ENCODE assay signal across 12 mouse cellular contexts in the genomic region with DNA sequence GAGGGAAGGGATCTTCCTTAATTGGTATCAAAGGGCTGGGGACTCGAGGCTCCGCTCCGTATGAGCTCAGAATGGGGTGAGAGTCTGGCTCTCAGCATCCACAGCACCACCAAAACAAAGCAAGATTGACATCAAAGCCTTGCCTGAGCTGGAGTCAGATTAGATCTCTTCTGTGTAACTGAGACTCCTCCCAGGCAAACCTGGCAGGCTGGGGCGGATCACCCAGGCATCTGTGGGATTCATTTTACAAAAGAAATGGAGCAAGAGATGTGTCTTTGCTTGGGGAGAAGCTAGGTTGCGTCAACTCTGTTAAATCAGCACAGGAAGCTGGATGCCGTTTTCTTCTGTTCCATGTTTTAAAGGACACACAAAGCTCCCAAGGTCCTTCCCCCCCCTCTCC. TPM values are rescaled to one million over a fixed set of nuclear protein-coding genes. Genes with fewer than 3 reads are reported as not detected.
A peak's percentile ranks its signal among the peaks of the same experiment; 100 is the strongest.
DNase-seq lines count a peak whose midpoint lies in the region; ATAC-seq lines count a peak whose summit lies in the region.
"Had no signal": no experiment of that assay in that cellular context is flagged by ENCODE, and none has a peak within 500 bp of the region (broad histone marks: within the 10 kb centered on the region; RNA-seq: fewer than 3 reads in every experiment).

No protein-coding gene starts in this region.

- ATAC-seq in forebrain, embryonic 14.5 days: no peak
- ATAC-seq in forebrain, embryonic 15.5 days (replicated peaks): no peak
- no peak for ATAC-seq in midbrain, embryonic 15.5 days (replicated peaks)
- ATAC-seq: forebrain, postnatal 0 days had no signal

- no peaks in the 10 kb centered on the region for H3K36me3 ChIP-seq in forebrain, embryonic 14.5 days (ENCODE audit: control insufficient read depth, insufficient read depth, low read length)
- no peaks in the 10 kb centered on the region for H3K36me3 ChIP-seq in forebrain, embryonic 15.5 days
- no peaks in the 10 kb centered on the region for H3K36me3 ChIP-seq in midbrain, embryonic 10.5 days
- H3K36me3 ChIP-seq in midbrain, embryonic 15.5 days (replicated peaks): no peaks in the 10 kb centered on the region
- H3K36me3 ChIP-seq: heart, embryonic 13.5 days had no signal

- no peaks in the 10 kb centered on the region for H3K27me3 ChIP-seq in forebrain, embryonic 14.5 days (replicated peaks; ENCODE audit: control insufficient read depth, insufficient read depth, low read length)
- H3K27me3 ChIP-seq in forebrain, embryonic 15.5 days: no peaks in the 10 kb centered on the region
- no peaks in the 10 kb centered on the region for H3K27me3 ChIP-seq in midbrain, embryonic 10.5 days (ENCODE audit: low read depth, poor library complexity, severe bottlenecking)
- H3K27me3 ChIP-seq in midbrain, embryonic 15.5 days (replicated peaks): no peaks in the 10 kb centered on the region
- H3K27me3 ChIP-seq: heart, embryonic 13.5 days had no signal

- H3K4me3 ChIP-seq in forebrain, embryonic 14.5 days (ENCODE audit: low read depth, low read length): no peak overlapping the region
- H3K4me3 ChIP-seq in forebrain, embryonic 15.5 days: no peak overlapping the region
- H3K4me3 ChIP-seq in midbrain, embryonic 10.5 days: no peak overlapping the region
- no peak overlapping the region for H3K4me3 ChIP-seq in midbrain, embryonic 15.5 days
- H3K4me3 ChIP-seq: heart, embryonic 13.5 days had no signal

- no peak overlapping the region for H3K4me2 ChIP-seq in forebrain, embryonic 14.5 days (ENCODE audit: low read length)
- no peak overlapping the region for H3K4me2 ChIP-seq in forebrain, embryonic 15.5 days (replicated peaks)
- no peak overlapping the region for H3K4me2 ChIP-seq in midbrain, embryonic 15.5 days
- H3K4me2 ChIP-seq: heart, embryonic 13.5 days had no signal

- peak; percentile 19 for DNase-seq in forebrain, embryonic 14.5 days (ENCODE audit: low spot score)
- DNase-seq in midbrain, embryonic 10.5 days (ENCODE audit: low spot score): peak; percentile 28
- DNase-seq in MN1 (ENCODE audit: low spot score): peak; percentile 25
- DNase-seq in gonadal fat pad, adult 2 months (ENCODE audit: low read depth): peak; percentile 57
- DNase-seq in kidney, postnatal 4 days: no peak
- DNase-seq in kidney, postnatal 14 days: no peak
- DNase-seq: forebrain, postnatal 0 days; liver had no signal

- 4% methylated on average over 6 of the region's 6 CpGs for WGBS in forebrain, embryonic 14.5 days
- WGBS in forebrain, embryonic 15.5 days: 3% methylated on average over 6 of the region's 6 CpGs
- 5% methylated on average over 6 of the region's 6 CpGs for WGBS in midbrain, embryonic 10.5 days
- WGBS in midbrain, embryonic 15.5 days: 11% methylated on average over 6 of the region's 6 CpGs

- H3K4me1 ChIP-seq in forebrain, embryonic 14.5 days (ENCODE audit: control insufficient read depth, insufficient read depth, low read length): 0 out of 2 replicates have a peak, but pooled peaks cover 3% of the 10 kb centered on the region
- H3K4me1 ChIP-seq in forebrain, embryonic 15.5 days: peaks cover 9% of the 10 kb centered on the region; the same call in 1 of the 2 replicates
- peaks cover 17% of the 10 kb centered on the region for H3K4me1 ChIP-seq in midbrain, embryonic 10.5 days
- H3K4me1 ChIP-seq in midbrain, embryonic 15.5 days: 0 out of 2 replicates have a peak, but pooled peaks cover 3% of the 10 kb centered on the region

- H3K9me3 ChIP-seq in forebrain, embryonic 14.5 days (replicated peaks; ENCODE audit: control insufficient read depth, low read length): no peaks in the 10 kb centered on the region
- no peaks in the 10 kb centered on the region for H3K9me3 ChIP-seq in forebrain, embryonic 15.5 days
- no peaks in the 10 kb centered on the region for H3K9me3 ChIP-seq in midbrain, embryonic 10.5 days (replicated peaks)
- H3K9me3 ChIP-seq in midbrain, embryonic 15.5 days: no peaks in the 10 kb centered on the region
- H3K9me3 ChIP-seq: heart, embryonic 13.5 days had no signal

- no peak overlapping the region for H3K9ac ChIP-seq in forebrain, embryonic 14.5 days (ENCODE audit: low read length)
- H3K9ac ChIP-seq in forebrain, embryonic 15.5 days (replicated peaks): no peak overlapping the region
- H3K9ac ChIP-seq in midbrain, embryonic 15.5 days: no peak overlapping the region
- H3K9ac ChIP-seq: forebrain, postnatal 0 days; heart, embryonic 13.5 days had no signal

- H3K27ac ChIP-seq in forebrain, embryonic 14.5 days (ENCODE audit: low read depth, low read length): no peak overlapping the region
- H3K27ac ChIP-seq in forebrain, embryonic 15.5 days (replicated peaks): no peak overlapping the region
- H3K27ac ChIP-seq in midbrain, embryonic 10.5 days (replicated peaks): peak overlapping the region; percentile 38; the same call in 1 of the 2 replicates
- H3K27ac ChIP-seq in midbrain, embryonic 15.5 days: no peak overlapping the region
- H3K27ac ChIP-seq: heart, embryonic 13.5 days; kidney, postnatal 0 days had no signal

RNA-seq across cellular contexts. Expression of a gene that starts 17.7 kb away (rescaled TPM):
- polyA plus RNA-seq in forebrain, embryonic 14.5 days (2014; fragmentation: Nextera tagmentation; extraction: Ambion mirVana): not detected in 2 replicates
- not detected in 2 replicates for polyA plus RNA-seq in forebrain, embryonic 15.5 days (2015; fragmentation: Nextera tagmentation; extraction: Ambion mirVana)
- 0.52 and 0.53 TPM in 2 replicates for polyA plus RNA-seq in midbrain, embryonic 10.5 days (2016; fragmentation: Nextera tagmentation; extraction: Ambion mirVana)
- polyA plus RNA-seq in midbrain, embryonic 15.5 days (2015; fragmentation: Nextera tagmentation; extraction: Ambion mirVana): 0.18 TPM in 1 of 2 replicates, not detected in the other
- polyA plus RNA-seq in gonadal fat pad, adult 2 months (2012; rRNA removed): 26.7 and 28.6 TPM in 2 replicates
- polyA plus RNA-seq: forebrain, postnatal 0 days had no signal

RNA-seq across cellular contexts. Expression of a gene that starts 19.2 kb away (rescaled TPM):
- polyA plus RNA-seq in forebrain, embryonic 14.5 days (2014; fragmentation: Nextera tagmentation; extraction: Ambion mirVana): 10.8 and 12.4 TPM in 2 replicates
- polyA plus RNA-seq in forebrain, embryonic 15.5 days (2015; fragmentation: Nextera tagmentation; extraction: Ambion mirVana): 12.3 and 14.0 TPM in 2 replicates
- polyA plus RNA-seq in midbrain, embryonic 10.5 days (2016; fragmentation: Nextera tagmentation; extraction: Ambion mirVana): 13.1 and 15.8 TPM in 2 replicates
- polyA plus RNA-seq in midbrain, embryonic 15.5 days (2015; fragmentation: Nextera tagmentation; extraction: Ambion mirVana): 16.8 and 17.1 TPM in 2 replicates
- 37.1 and 47.6 TPM in 2 replicates for polyA plus RNA-seq in gonadal fat pad, adult 2 months (2012; rRNA removed)

RNA-seq across cellular contexts. Expression of a gene that starts 34.8 kb away (rescaled TPM):
- not detected in 2 replicates for polyA plus RNA-seq in forebrain, embryonic 14.5 days (2014; fragmentation: Nextera tagmentation; extraction: Ambion mirVana)
- polyA plus RNA-seq in forebrain, embryonic 15.5 days (2015; fragmentation: Nextera tagmentation; extraction: Ambion mirVana): 0.09 and 0.27 TPM in 2 replicates
- 0.28 and 0.30 TPM in 2 replicates for polyA plus RNA-seq in midbrain, embryonic 10.5 days (2016; fragmentation: Nextera tagmentation; extraction: Ambion mirVana)
- 0.20 and 0.32 TPM in 2 replicates for polyA plus RNA-seq in midbrain, embryonic 15.5 days (2015; fragmentation: Nextera tagmentation; extraction: Ambion mirVana)
- 25.1 and 25.7 TPM in 2 replicates for polyA plus RNA-seq in gonadal fat pad, adult 2 months (2012; rRNA removed)

RNA-seq across cellular contexts. Expression of a gene that starts 51.7 kb away (rescaled TPM):
- polyA plus RNA-seq in forebrain, embryonic 14.5 days (2014; fragmentation: Nextera tagmentation; extraction: Ambion mirVana): 0.18 and 0.22 TPM in 2 replicates
- 0.08 and 0.09 TPM in 2 replicates for polyA plus RNA-seq in forebrain, embryonic 15.5 days (2015; fragmentation: Nextera tagmentation; extraction: Ambion mirVana)
- 1.0 and 1.8 TPM in 2 replicates for polyA plus RNA-seq in midbrain, embryonic 10.5 days (2016; fragmentation: Nextera tagmentation; extraction: Ambion mirVana)
- 0.13 and 0.14 TPM in 2 replicates for polyA plus RNA-seq in midbrain, embryonic 15.5 days (2015; fragmentation: Nextera tagmentation; extraction: Ambion mirVana)
- 0.06 and 0.07 TPM in 2 replicates for polyA plus RNA-seq in gonadal fat pad, adult 2 months (2012; rRNA removed)
- polyA plus RNA-seq: forebrain, postnatal 0 days had no signal

Comparison
In these comparisons a context has a peak if more than half of its experiments do, and no peak if none do; other contexts are left out.
1. DNase-seq: peak in forebrain, embryonic 14.5 days (single experiment), midbrain, embryonic 10.5 days (single experiment), MN1 (single experiment) and gonadal fat pad, adult 2 months (single experiment); none in kidney, postnatal 4 days (0 of 2) and kidney, postnatal 14 days (single experiment).
2. RNA of a gene that starts 17.7 kb away (polyA plus RNA-seq): 26.7 to 28.6 TPM in gonadal fat pad, adult 2 months; 0.52 to 0.53 TPM in midbrain, embryonic 10.5 days, not detected in forebrain, embryonic 15.5 days, 0.18 TPM in midbrain, embryonic 15.5 days and not detected in forebrain, embryonic 14.5 days; every median in the first group is over 10 times any median in the second.
3. RNA of a gene that starts 34.8 kb away (polyA plus RNA-seq): 25.1 to 25.7 TPM in gonadal fat pad, adult 2 months; 0.20 to 0.32 TPM in midbrain, embryonic 15.5 days, 0.28 to 0.30 TPM in midbrain, embryonic 10.5 days, 0.09 to 0.27 TPM in forebrain, embryonic 15.5 days and not detected in forebrain, embryonic 14.5 days; every median in the first group is over 10 times any median in the second.